Mouse (Mus musculus) kidney, postnatal 36 days (tissue): ENCODE results near the gene Gm3625.

ENCODE experiments used
- DNase-seq, 2 experiments: peaks; one replicate each; pipeline ENCODE4 v3.0.0; 2021 to 2022; ENCODE audit warnings: mixed read lengths in 2 of 2

Gene Gm3625

GRCm38 (mm10) chr12:4592541-4593165 lies at the start of gene Gm3625, which contains the start of gene Itsn2:
Gene Gm3625 (minus strand): TSS chr12:4592927.
Gene Itsn2 (plus strand): TSS chr12:4592638.
- peak; percentile 70 to 92 for DNase-seq

GRCm38 (mm10) chr12:4640737-4641136 lies 48.0 kb upstream of the Gm3625 start:
- DNase-seq = no peak

DNA sequence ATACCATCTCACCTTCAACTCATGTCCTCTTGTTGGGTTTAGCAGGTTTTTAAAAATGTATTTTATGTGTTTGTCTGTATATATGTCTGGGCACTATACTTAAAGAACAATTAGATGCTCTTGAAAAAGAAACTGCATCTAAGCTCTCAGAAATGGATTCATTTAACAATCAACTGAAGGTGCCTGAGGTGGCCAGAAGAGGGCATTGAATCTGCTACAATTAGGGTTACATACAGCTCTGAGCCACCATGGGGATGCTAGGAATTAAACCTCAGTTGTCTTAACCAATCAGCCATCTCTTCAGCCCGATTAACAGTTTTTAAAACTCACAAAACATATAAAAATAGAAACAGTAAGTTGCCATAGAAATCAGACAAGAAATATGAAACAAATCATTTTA lies 45.7 kb upstream of the Gm3625 start:
- peak in 1 of 2 experiments; percentile 19 for DNase-seq

- DNase-seq = no peak
These were observed 40.2 kb upstream of the Gm3625 start for GRCm38 (mm10) chr12:4632957-4633356.

DNA sequence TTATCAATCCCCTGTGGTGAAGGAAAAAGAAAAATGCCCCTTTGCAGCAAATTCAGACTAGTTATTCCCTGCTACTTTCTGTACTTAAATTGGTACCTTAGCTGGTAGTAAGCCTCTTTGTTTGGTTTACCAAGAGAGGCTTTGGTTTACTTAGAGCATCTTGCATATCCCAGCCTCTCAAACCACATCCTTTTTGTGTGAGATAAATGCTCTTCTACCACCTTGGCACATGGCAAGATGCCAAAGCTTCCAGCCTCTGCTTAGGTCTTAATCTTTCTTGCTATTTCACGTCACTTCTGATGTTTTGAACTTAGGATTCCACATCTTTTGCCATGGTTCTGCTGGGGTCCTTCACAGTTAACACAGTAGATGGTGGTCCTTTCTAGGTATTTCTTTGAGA lies 31.5 kb upstream of the Gm3625 start:
- DNase-seq = peak in 1 of 2 experiments; percentile 35

- no peak for DNase-seq
These were observed 22.0 kb upstream of the Gm3625 start for GRCm38 (mm10) chr12:4614722-4615121.

GRCm38 (mm10) chr12:4606625-4607024 lies 13.9 kb upstream of the Gm3625 start:
- no peak for DNase-seq

DNA sequence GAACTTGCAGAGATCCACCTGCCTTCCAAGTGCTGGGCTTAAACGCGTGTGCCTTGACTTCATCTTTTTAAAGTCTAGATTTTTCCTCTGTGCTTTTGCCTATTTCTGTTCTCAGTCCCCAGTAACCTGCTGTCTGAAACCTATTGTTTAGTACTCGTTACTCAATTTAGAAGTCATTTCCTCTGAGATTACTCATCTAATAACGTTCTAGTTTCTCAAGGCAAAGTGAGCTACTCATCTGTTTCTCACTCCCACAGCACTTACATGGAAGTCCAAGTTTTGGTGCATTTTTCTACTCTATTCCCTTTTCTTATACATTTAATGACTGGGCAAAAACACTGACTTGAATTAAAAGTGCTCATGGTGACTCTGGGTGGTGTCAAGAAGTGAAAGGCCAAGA lies 7.0 kb upstream of the Gm3625 start:
- DNase-seq = no peak

DNA sequence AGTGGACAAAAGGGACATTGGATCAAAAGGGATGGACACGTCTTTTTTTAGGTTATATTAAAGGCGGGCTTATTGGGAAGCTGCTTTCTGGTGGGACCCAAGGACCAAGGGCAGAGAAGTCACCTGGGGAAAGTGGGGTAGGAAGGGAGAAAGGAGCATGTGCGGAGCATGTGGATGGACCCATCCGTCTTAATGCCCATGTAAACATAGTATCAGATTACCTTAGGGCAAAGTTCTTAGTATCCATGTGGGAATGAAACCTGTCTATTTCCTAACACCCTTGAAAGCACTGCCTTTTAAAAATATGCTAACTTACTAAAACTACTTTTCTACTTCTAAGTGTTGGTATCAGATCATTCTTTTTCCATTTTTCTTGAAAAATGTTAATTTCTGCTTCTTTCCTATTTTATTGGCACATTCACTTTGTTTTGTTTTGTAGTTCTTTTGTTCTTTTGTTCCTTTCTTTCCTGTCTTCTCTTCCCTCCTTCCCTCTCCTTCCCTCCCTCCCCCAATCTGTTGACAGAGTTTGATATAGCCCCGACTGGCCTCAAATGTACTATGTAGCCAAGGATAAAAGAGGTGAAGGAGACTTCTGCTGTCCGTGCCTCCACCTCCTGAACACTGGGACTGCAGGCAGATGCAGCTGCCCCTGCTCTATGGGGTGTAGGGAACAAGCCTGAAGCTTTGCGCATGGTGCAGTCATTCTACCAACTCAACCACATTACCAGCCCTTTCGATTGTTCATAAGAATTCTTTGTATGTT lies 6.1 kb upstream of the Gm3625 start:
- DNase-seq = no peak

- no peak for DNase-seq
These were observed 2.3 kb upstream of the Gm3625 start for GRCm38 (mm10) chr12:4595055-4595454.

GRCm38 (mm10) chr12:4593930-4594391 lies 1.2 kb upstream of the Gm3625 start:
- DNase-seq = no peak

- DNase-seq = peak; percentile 42 to 79
These were observed 621 bp upstream of the Gm3625 start for GRCm38 (mm10) chr12:4593166-4593929.

DNA sequence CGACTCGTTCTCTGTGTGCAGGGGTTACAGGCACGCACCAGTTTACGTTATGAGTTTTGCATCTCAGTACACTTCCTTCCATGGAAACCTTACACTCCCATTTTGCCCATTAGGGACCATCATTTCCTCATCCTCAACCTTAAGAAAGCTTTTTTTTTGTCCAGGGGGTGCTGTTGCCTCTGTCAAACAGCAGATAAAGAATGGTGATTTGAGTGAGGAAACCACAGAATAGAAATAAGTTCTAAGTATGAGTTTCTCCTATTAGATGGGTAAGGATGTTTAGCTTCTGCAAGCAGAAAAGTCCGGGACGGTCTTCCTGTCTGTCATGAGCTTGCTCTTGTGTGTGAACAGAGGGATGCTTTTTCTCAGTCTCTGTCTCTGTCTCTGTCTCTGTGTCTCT lies 702 bp downstream of the Gm3625 start:
- DNase-seq = no peak

DNA sequence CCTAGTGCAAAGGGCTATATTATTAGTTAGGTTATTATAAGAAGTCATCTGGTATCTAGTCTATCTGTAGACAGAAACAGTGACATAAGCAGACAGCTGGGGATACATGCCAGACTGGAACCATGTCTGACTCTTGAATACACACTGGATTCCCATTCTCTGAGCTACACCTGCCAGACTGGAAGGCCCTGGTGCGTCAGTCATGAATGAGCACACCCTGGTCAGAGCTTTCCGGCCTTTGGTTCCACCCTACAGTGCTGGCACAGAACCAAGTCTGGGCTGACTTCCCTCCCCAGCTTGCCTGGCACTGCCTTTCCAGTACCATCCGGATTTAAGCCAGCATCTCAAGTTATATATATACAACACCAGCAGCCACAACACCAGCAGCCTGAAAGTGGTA lies 4.1 kb downstream of the Gm3625 start:
- DNase-seq = peak; percentile 87 to 89

GRCm38 (mm10) chr12:4587846-4588245 lies 4.9 kb downstream of the Gm3625 start:
- no peak for DNase-seq

- DNase-seq = peak in 1 of 2 experiments; percentile 41
These were observed 10.4 kb downstream of the Gm3625 start for GRCm38 (mm10) chr12:4582326-4582725.

- DNase-seq = no peak
These were observed 18.7 kb downstream of the Gm3625 start for GRCm38 (mm10) chr12:4574065-4574464.

DNA sequence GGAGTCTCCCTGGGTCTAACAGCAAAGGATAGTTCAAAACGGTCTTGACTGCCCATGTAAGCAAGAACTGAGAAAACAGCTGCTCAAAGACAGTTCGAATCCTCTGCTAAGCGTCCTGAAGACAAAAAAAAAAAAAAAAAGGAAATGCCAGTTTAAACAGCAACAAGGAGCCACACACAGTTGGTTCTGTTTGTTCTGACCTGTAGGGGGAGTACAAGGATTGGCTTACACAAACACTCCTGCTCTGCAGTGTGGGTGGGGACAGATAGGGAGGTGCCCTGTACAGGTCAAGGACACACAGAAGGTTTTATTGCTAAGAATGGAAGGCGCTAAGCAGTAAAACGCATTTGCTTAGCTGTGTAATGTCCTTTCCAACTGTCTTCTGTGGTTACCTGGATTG lies 20.9 kb downstream of the Gm3625 start:
- DNase-seq = peak; percentile 60 to 83

GRCm38 (mm10) chr12:4558475-4559279 lies 34.0 kb downstream of the Gm3625 start:
- DNase-seq = peak; percentile 60 to 68

DNA sequence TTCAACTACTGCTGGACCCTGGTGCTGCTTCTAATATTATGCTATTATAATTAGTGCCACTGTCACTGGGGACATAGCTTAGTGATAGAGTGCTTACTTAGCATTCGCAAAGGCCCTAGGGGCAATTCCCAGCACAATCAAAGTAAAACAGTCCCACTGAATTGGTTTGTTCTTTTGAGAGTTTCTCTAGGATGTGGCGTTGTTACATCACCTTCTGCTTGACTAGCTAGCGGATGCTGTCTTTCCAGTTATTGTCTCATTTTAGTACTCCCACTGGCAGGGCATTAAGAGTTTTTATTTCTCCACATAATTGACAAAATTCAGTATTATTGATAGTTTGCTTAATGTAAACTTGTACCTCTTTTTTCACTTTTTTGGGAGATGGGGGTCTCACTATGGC lies 34.7 kb downstream of the Gm3625 start:
- DNase-seq = no peak

DNA sequence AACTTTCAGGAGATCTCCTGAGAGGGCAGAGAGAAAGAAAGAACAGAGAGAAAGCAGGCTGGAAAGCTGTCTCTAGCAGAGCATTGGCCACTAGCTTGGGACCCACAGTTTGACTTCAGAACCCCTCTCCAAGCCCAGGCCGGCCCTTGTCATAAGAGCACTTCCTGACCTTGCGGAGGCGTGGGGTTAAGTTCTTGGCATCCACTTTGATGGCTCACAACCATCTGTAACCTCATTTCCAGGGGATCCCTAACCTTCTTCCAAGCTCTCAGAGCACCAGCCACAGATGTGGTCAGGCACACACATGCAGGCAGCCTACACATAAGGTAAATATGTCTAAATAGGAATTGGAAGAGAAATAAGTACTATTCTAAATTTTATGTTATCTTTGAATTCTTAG lies 35.3 kb downstream of the Gm3625 start:
- DNase-seq = no peak

DNA sequence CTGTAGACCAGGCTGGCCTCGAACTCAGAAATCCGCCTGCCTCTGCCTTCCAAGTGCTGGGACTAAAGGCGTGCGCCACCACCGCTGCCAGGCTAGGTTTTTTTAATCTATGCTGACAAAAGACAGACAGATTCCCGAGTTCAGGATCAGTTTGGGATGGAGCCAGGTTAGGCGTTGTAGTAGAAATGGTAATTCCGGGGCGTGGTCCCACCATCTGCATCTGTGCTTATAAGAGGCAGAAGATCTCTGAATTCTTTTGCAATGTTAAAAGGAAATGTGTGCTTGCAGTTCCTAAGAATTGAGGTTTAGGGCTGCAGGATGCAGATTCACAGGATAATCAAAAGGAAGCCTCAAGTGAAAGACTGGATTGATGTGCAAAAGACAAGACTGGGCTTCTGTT lies 35.8 kb downstream of the Gm3625 start:
- DNase-seq = no peak

DNA sequence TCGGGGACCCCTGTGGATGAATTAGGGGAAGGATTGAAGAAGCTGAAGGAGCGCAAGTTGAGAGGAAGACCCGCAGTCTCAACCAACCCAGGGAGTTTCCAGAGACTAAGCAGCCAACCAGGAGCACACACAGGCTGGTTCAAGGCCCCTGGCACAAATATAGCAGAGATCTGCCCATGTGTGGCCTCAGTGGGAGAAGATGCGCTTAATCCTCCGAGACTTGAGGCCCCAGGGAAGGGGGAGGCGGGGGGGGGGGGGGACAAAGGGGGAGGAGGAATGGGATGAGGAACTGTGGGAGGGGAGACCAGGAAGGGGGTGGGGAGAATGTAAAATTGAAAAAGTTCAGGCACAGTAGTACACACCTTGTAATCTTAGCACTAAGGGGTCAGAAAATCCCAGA lies 37.3 kb downstream of the Gm3625 start:
- DNase-seq = no peak
